Mouse (Mus musculus) forelimb bud, embryonic 11.5 days (tissue): ENCODE data around the gene Gstp1.
"Not testable (repeated sequence)": the region's sequence is repeated elsewhere in the genome, so short reads cannot be mapped to it uniquely, and the experiment has no call there.

Experiments
- DNase-seq: peaks from one replicate; pipeline ENCODE4 v3.0.0-alpha.2; 2012; ENCODE audit warnings: low read depth, low spot score

Gene Gstp1

DNA sequence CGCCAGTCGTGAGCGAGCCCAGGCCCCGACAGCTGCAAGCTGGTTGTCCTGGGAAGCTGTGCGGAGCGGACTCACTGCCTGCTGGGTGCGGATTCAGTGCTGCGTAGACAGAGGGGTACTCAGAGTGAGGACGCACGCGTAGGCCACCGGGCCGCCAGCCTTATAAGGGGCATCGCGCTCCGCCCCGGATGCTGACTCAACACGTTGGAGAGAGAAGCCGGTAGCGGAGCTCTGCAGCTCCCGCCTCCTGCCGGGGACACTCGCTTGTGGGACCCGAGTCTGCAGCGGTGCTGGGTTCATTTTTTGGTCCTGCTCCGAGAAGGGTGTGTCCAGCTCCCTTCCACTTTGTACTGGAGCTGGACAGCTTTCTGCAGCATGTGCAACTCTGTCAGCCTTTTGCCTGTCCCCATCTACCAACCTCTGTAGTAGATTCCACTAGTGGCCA, at the start of gene Gstp1:
Gene Gstp1, minus strand, starts transcription at position 198 of the 445 bp plus-strand sequence.
- peak; percentile 88 for DNase-seq

DNA sequence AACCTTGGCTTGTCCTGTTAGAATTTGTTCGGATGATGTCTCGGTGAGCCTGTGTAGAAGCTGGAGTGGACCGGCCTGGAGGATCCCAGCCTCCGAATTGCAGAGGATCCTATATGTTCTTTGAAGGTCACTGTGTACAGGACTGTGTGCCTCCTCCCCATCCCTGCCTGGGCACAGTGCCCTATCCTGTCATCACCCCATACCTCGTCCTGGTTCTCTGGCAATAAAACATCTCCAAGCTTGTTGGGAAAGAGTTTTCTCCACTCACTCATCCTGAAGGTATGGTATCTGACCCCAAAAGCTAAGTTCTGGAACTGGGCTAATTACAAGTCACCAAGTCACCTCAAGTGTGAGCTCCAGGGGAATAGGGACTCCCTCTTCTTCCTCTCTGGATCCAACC, 49.3 kb upstream of the Gstp1 start:
- DNase-seq, result no peak

DNA sequence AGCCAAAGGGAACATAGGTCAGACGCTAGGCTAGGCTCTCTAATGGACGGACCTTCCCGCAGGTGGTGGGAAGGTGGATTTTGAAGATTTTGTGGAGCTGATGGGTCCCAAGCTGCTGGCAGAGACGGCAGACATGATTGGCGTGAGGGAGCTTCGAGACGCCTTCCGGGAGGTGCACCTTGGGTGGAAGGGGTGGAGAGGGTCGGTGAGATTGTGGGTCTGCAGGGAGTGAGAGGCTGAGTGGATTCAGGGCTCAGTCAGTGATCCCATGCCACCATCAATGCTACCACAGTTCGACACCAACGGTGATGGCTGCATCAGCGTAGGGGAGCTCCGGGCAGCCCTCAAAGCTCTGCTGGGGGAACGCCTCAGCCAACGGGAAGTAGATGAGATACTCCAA, 48.4 kb upstream of the Gstp1 start:
- no peak for DNase-seq

DNA sequence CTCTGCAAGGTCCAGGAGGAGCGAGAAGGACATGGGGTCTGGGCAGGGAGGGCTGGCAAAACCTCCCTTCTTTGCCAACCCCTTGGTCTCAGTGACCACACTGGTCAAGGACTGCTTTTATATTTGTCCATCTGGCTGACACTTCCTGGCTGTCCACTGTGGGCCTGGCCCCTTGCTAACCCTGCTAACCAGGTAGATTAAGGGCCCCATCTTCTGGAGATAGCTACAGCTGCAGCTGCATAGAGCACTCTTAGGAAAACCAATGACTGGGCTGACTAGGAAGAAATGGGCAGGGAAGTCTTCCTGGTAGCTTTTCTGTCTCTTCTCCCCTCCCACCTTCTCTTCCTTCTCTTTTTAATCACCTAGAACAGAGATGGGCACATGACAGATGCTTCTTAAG, 47.2 kb upstream of the Gstp1 start:
- no peak for DNase-seq

DNA sequence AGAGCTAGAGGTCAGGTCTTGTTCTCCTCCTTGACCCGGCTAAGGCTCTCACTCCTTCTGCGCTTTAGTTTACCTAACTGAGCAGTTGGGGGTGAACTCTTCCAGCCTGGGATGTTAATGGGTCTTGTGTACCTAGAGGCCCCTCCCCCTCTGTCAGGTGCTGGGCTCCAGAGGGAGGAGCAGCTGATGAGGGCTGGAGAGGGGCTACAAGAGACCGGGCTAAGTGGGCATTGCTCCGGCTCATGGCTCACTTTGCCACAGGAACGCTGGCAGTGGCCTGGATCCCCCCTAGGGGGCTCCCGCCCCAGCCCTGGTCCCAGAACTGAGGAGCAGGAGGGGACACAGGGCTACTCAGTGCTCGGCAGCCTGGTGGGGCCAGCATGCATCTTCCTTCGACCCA, 46.0 kb upstream of the Gstp1 start:
- DNase-seq, result no peak

DNA sequence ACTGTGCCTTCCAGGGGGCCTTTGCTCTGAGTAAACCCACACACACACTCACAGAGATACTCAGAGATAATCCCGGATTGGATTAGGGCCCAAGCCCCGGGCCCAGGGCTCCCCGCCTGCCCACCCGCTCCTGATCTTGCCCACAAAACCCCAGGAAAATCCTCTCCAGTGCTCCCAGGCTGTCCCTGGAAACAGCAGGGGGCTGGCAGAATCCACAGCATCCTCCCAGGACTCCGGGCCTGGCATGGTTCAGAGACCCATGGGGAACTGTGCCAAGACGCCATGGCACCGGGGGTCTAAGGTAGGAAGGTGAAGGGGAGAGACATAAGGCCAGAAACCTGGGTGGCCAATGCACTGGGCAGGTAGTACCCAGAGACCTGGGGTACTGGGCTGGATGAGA, 45.5 kb upstream of the Gstp1 start:
- DNase-seq, result no peak

DNA sequence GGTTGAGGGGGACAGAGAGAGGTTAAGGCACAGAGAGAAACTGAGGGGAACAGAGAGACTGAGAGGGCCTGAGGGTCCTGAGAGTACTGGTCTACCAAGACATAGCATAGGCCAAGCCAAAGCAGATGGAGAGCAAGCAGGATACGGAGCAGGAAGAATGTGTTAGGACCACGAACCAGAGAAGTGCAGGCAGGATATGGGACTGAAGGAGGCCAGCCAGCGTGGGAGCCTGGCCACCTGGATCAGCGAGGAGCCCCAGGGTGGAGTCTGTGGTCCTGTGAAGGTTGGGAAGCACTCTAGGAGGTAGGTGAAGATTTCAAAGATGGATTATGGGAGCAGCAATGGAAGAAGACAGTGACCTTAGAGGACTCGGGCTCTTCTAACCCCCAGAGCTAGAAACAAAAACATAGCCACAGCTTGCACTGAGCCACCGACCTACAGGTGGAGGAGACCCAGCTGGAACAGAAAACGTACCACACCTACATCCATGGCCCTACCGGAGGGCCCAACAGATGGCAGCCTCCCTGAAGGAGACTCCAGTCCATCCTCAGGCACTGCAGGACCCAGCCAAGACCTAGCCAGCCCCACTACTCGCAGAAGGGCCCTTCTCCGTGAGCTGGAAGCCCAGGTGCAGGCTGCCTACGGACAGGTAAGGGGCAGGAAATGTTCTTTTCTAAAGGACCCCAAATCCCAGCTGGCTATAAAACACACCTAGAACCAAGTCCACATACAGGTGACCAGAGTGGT, 44.6 kb upstream of the Gstp1 start:
- DNase-seq, result no peak

DNA sequence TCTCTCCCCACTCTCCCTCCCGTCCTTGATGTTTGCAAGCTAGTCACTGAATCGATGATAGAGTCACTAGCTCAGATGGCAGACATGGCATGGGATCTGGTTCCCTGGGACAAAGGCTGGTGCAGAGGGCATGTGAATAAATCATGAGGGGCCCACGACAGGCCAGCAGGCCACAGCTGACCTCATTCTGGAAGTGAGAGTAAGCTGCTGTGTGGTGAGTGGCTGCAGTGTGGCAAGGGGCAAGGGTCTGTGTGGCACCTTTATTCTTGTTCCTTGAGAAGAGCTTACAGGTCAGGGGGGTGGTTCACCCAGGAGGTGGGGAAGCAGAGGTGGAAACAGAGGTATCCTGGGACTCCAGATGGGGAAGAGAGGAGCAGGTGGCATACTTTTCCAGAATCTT, 43.6 kb upstream of the Gstp1 start, which contains the start of gene Cabp2:
Gene Cabp2, plus strand, starts transcription at position 185 of the 400 bp plus-strand sequence.
- no peak for DNase-seq

DNA sequence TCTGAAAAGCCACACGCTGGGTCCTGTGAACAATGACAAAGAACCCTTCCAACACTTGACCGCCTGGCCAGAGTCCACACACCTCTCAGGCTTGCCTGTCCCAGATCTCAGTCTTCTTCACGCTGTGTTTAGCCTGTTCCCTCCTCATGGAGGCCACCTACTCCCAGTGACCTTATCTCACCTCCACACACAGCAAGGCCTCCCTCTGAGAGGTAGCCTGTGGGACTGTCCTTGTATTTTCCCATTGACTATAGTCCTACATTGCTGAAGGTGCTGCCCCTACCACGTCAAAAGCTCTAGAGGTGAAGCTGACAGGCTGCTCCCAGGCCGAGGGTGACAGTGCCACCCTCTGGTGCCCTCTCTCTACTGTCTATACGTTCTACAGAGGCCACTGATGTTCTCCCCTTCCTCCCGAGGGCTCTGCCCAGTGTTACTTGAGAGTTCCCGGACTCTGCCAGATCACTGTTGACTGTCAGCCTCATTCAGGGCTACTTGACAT, 42.8 kb upstream of the Gstp1 start:
- no peak for DNase-seq

DNA sequence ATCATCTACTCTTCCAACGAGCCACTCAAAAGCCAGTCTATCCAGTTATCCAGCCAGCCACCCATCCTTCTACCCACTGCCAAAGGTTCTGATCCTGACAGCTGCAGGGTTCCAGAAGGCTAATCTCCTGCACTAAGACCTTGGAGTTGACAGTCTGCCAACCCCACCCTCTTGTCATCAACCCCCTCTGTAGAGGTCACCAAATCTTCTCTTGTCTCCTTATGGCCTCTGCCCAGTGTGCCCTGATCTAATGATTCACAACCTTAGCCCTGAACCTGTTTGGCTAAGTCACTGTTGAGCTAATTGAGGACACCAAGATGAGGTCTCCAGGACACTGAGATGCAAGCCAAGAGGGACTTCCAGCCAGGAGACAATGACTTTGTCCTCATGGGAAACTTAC, 41.8 kb upstream of the Gstp1 start:
- DNase-seq, result no peak

DNA sequence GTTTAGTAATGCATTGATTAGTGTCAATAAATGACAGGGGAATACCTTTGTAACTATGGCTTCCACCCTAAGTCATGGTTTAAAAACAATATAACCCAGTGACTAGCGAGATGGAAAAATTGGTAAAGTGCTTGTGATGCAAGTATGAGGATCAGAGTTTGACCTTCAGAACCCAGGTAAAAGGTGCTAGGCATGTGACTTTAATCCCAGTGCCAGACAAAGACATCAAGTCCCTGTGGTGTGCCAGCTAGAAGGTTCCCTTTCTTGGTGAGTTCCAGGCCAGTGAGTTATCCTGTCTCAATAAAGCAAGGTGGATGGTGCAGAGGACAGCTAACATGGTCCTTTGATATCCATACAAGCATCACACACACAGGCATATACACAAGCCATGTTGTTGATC, 37.7 kb upstream of the Gstp1 start:
- no peak for DNase-seq

DNA sequence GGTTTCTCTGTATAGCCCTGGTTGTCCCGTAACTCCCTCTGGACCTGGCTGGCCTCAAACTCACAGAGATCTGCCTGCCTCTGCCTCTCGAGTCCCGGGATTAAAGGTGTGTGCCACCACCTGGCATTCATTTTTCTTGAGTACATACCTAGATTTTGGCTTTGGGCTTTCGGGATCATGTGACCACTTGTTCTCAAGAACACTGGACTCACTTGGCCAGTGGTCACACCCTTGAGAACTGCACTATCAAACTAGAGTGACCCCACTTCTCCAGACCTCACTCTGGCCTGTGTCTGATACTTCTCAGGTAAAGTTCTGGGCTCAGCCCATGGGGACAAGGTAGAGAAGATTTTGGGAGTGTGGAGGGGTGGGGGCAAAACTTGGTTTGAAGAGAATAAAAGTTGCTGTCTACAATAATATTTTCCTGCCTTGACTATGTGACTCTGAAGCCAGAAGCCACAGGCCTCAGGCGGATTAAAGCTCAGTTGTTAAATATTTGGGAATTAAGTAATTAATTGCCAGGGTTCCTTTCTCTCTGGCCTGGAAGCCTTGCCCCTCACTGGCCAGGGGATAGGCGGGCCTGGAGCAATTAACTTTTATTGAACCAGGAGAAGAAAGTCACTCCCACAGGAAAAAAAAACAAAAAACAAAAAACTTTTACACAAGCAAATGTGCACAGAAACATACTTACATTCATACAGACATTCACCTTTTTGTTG, 35.1 kb upstream of the Gstp1 start:
- DNase-seq, result no peak

DNA sequence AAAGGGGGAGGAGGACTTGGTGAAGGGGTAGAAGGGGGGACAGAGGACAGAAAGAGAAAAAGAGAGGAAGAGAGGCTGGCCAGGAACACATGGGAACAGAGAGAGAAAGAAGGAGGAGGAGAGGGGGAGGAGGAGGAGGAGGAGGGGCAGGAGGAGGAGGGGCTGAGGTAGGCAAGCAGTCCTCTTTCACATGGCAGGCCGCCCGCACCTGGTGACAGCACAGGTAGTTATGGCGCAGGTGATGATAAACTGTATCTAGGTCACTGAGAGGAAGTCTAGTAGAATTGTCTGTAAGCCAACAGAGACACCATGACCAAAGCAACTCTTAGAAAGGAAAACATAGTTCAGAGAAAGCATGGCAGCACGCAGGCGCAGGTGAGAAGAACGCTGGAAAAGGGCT, 33.6 kb upstream of the Gstp1 start:
- no peak for DNase-seq

DNA sequence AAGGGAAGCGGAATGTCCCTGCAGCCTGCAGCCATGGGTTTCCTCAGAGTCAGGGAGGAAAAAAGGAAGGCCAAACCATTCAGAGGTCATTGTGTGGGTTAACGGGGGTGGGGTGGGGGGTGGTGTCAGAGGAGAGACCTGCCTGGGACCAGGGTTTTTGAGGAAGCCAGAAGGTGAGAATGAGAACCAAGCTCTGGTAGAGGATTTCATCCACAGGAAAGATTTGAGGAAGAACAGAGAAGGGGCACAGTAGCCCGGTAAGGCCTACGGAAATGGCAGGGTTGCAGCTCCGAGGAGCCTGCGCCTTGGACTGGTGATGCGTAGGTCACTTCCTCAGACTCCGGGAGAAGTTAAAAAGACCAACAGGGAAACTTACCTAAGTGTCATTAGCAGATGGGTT, 33.0 kb upstream of the Gstp1 start:
- DNase-seq, result no peak

DNA sequence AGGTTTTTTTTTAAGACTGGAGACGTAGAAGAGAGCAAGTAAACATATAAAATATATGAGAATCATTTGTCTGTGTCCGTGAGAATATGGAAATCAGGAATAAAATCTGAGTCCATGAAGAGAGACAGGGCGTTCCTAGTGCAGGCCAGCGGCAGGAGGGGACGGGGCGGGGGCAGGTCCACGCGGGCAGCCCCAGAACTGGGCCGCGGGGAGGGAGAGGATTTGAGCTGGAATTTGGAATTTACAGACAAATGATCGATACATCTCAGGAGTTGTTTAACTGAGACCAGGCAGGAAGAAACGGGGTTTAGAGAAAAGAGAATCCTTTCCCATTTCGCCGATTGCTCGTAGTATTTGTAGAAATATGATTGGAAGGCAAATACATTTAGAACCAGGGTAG, 32.5 kb upstream of the Gstp1 start:
- no peak for DNase-seq

DNA sequence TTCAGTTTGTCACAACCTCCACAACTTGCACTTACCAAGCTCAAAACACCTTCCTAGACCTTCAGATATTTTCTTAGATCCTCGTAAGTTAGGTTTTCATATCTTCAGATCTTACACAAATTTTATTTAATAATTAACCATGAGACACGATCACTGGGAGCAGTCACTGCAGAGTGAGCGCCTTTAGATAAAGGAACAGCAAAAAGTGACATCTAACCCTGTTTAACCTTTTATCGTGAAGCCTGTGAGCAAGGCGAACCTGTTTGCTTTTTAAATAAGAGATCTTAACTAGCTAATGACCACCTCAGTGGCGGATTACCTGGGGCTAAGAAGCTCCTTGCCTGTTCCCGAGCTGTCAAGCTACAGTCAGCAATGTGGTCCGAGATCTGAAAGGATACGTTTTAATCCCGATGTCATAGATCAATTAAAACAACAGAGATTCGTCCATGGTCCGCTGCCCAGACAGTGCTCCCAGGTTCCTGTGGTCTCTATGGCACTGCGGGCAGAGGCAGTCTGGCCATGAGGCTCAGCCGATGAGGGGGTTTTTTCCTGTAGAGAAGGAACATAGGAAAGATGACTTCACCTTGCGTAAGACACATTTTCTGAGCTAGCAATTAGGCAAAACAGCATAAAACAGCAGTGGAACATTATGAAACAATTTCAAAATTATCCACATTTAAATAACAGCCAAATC, 31.1 kb upstream of the Gstp1 start:
- no peak for DNase-seq

DNA sequence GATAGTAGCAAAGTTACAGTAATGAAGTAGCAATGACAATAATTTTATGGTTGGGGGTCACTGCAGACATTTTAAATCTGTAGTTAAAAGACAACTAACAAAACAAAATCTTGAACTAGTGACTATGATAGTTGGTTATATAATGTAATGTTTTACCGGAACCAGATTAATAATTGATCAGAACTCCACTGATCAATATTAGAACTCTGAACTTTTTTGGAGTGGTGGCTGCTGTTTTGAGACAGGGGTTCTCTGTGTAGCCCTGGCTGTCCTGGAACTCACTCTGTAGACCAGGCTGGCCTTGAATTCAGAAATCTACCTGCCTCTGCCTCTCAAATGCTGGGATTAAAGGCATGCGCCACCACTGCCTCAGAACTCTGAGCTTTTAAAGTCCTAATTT, 30.5 kb upstream of the Gstp1 start:
- not testable (repeated sequence) for DNase-seq

DNA sequence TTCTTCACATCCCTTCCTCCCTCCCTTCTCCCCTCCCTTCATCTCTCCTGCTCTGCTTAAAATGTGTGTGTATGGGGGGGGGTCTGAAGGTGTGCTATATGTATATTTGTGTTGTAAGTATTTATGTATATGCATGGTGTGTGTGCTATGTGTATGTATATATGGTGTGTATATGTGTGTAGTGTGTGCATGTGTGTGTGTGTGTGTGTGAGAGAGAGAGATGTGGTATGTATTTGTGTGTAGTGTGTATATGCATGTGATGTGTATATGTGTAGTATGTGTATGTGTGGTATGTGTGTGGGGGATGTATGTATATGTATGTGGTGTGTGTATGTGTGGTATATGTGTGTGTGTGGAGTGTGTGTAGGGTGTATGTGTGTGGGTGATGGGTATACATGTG, 29.1 kb upstream of the Gstp1 start:
- no peak for DNase-seq

DNA sequence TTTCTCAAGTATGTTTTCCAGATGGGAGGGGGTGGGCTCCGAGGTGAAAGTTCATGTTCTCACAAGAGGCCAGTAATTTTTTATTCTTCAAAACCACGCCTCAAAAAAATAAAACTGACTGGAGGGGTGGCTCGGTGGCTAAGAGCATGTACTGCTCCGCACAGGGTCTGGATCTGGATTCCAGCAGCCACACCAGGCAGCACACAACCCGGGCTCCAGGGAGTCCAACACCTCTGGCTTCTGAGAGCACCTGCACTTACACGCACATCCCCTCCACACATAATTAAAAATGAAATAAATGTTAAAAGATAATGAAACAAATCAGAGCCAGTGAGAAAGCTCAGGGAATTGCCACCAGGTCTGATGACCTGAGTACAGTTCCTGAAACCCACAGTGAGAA, 28.5 kb upstream of the Gstp1 start:
- DNase-seq, result no peak

DNA sequence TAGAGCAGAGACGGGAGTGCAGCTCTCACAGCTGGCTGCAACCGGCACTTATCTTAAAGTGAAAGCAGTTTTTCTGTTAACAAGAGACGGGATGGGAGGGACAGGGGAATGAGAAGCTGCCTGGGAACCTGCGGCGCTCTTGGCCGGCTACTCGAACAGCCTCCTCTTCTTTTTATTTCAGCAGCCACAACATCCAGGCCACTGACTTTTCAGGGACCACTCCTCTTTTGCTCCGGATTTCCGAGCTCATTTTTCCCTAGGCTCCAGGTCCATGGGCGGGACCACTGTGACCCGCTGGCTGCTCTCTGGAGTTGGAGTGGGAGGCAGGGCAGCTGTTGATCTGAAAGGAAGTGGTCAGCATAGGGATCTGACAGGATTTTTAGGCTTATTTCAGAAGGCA, 26.7 kb upstream of the Gstp1 start:
- DNase-seq, result not testable (repeated sequence)

DNA sequence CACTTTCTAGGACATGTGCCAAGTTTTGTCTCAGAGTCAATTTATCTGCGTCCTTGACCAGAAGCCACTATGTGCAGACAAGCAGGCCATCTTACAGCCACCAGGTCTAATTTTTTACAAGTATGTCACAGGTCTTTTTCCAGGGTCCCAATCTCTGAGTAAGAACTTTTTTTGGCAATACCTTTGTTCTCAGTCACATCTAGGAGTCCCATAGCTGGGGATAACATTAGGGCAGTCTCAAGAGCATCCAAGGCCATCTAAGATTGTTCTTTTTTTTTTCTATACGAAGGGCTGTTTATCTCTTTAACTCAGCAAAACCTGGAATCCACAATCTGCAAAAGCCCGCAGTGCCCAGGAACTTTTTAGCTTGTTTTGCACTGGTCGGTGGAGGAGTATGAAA, 25.6 kb upstream of the Gstp1 start:
- not testable (repeated sequence) for DNase-seq

DNA sequence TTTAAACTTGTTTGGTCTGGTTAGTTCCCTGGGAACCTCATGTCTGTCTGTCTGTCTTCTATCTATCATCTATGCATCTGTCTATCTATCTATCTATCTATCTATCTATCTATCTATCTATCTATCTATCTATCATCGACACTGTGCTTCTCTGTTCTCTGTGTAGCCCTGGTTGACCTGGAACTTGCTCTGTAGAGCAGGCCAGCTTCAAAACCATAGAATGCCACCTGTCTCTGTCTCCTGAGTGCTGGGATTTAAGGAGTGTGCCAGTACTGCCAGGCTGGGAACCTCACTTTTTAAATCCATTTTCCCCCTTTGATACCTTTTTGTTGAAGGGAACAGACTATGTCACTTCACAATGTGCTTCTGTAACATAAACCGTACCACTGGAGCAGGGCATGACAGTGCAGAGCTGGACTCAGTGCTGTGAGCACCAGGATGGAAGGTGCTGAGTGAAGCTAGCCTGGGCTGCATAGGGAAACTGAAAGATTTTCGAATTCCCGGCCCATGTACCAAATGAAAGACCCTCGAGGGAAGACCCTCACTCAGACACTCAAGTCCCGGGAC, 23.2 kb upstream of the Gstp1 start:
- no peak for DNase-seq
